Mouse (Mus musculus) CH12.LX (cell line): ENCODE measurements around the gene Zbtb5. TPM values are rescaled to one million over a fixed set of nuclear protein-coding genes. Genes with fewer than 3 reads are reported as not detected.
"Not testable (repeated sequence)": the region's sequence is repeated elsewhere in the genome, so short reads cannot be mapped to it uniquely, and the experiment has no call there.

Experiments used
- DNase-seq: peaks from one replicate; pipeline ENCODE4 v3.0.0-alpha.2; 2013; ENCODE audit errors: extremely low read depth
- H3K27ac ChIP-seq: 2 replicates; pipeline ENCODE4 v1.5.1; 2012; ENCODE audit warnings: low read depth, mild to moderate bottlenecking, control low read depth, moderate library complexity; ENCODE audit not compliant: insufficient read depth
- H3K27me3 ChIP-seq: replicated peaks from 2 replicates; pipeline ENCODE3; 2012; ENCODE audit warnings: inconsistent platforms
- H3K36me3 ChIP-seq, 2 experiments: replicated peaks in 1 of 2; 2 replicates each; pipeline versions ENCODE3 to v1.6.1; 2012; ENCODE audit warnings: inconsistent platforms in 1 of 2, low read length in 1 of 2, mild to moderate bottlenecking in 1 of 2, mixed read lengths in 1 of 2, moderate library complexity in 1 of 2; ENCODE audit not compliant: control insufficient read depth in 1 of 2, insufficient read depth in 1 of 2
- H3K4me1 ChIP-seq, 2 experiments: 2 replicates each; pipeline ENCODE4 v1.6.1; 2012; ENCODE audit warnings: inconsistent platforms in 1 of 2, moderate library complexity in 1 of 2; ENCODE audit not compliant: insufficient read depth in 2 of 2, control insufficient read depth in 1 of 2
- H3K4me2 ChIP-seq: 2 replicates; pipeline ENCODE4 v1.6.1; 2012; ENCODE audit warnings: low read depth, mild to moderate bottlenecking, control low read depth; ENCODE audit not compliant: poor library complexity, insufficient read depth, severe bottlenecking
- H3K4me3 ChIP-seq, 3 experiments: fragments of 150-350 bp in 1 of 3; sonication (generic) in 1 of 3; replicated peaks in 1 of 3; 2 replicates each; pipeline versions ENCODE3 to v1.5.1; 2011 to 2012; ENCODE audit warnings: low read depth in 2 of 3, low read length in 2 of 3, mild to moderate bottlenecking in 2 of 3, moderate library complexity in 2 of 3, control low read depth in 1 of 3, improper control_type of control experiment in 1 of 3, inconsistent platforms in 1 of 3, mixed read lengths in 1 of 3; ENCODE audit not compliant: poor library complexity in 1 of 3
- H3K79me2 ChIP-seq: replicated peaks from 2 replicates; pipeline ENCODE4 v1.6.1; 2012; ENCODE audit warnings: mild to moderate bottlenecking, moderate library complexity; ENCODE audit not compliant: control insufficient read depth, poor library complexity, insufficient read depth, severe bottlenecking; ENCODE audit errors: extremely low read depth
- H3K9ac ChIP-seq: 2 replicates; pipeline ENCODE4 v1.6.1; 2012; ENCODE audit warnings: low read depth, mild to moderate bottlenecking, control low read depth, moderate library complexity; ENCODE audit not compliant: insufficient read depth
- H3K9me3 ChIP-seq: replicated peaks from 2 replicates; pipeline ENCODE3; 2012; ENCODE audit warnings: low read length, inconsistent platforms, mixed read lengths
- BHLHE40 ChIP-seq: IDR thresholded peaks from 2 replicates; pipeline ENCODE4 v1.6.1; 2011; ENCODE audit warnings: mild to moderate bottlenecking, low read depth, low read length, improper control_type of control experiment
- CHD2 ChIP-seq: IDR thresholded peaks from 2 replicates; pipeline ENCODE4 v1.6.1; 2011; ENCODE audit warnings: low read length, improper control_type of control experiment
- E2F4 ChIP-seq: IDR thresholded peaks from 2 replicates; pipeline ENCODE4 v1.6.1; 2011; ENCODE audit warnings: low read depth, low read length, improper control_type of control experiment; ENCODE audit not compliant: insufficient replicate concordance
- ELF1 ChIP-seq: IDR thresholded peaks from 2 replicates; pipeline ENCODE4 v1.6.1; 2014; ENCODE audit warnings: low read depth, mild to moderate bottlenecking, inconsistent platforms, low read length, improper control_type of control experiment
- EP300 ChIP-seq: IDR thresholded peaks from 2 replicates; pipeline ENCODE4 v1.6.1; 2011; ENCODE audit warnings: low read length, improper control_type of control experiment
- ETS1 ChIP-seq: conservative IDR thresholded peaks from 2 replicates; pipeline ENCODE4 v1.6.1; 2012; ENCODE audit warnings: low read depth, mild to moderate bottlenecking, inconsistent platforms, low read length, improper control_type of control experiment, moderate library complexity
- HCFC1 ChIP-seq: IDR thresholded peaks from 2 replicates; pipeline ENCODE4 v1.6.1; 2012; ENCODE audit warnings: low read depth, mild to moderate bottlenecking, inconsistent platforms, low read length, improper control_type of control experiment
- JUN ChIP-seq: IDR thresholded peaks from 2 replicates; pipeline ENCODE4 v1.6.1; 2011; ENCODE audit warnings: low read depth, mild to moderate bottlenecking, low read length, improper control_type of control experiment, moderate library complexity; ENCODE audit not compliant: insufficient read depth
- JUND ChIP-seq: conservative IDR thresholded peaks from 2 replicates; pipeline ENCODE4 v1.6.1; 2011; ENCODE audit warnings: low read depth, low read length, improper control_type of control experiment
- MAFK ChIP-seq: IDR thresholded peaks from 2 replicates; pipeline ENCODE4 v1.6.1; 2011; ENCODE audit warnings: low read length, improper control_type of control experiment; ENCODE audit not compliant: insufficient replicate concordance
- MAX ChIP-seq: IDR thresholded peaks from 2 replicates; pipeline ENCODE4 v1.6.1; 2011; ENCODE audit warnings: low read length, improper control_type of control experiment
- MEF2A ChIP-seq: IDR thresholded peaks from 2 replicates; pipeline ENCODE4 v1.6.1; 2014; ENCODE audit warnings: low read depth, mild to moderate bottlenecking, inconsistent platforms, low read length, improper control_type of control experiment, borderline replicate concordance
- NRF1 ChIP-seq: IDR thresholded peaks from 2 replicates; pipeline ENCODE4 v1.6.1; 2014; ENCODE audit warnings: low read depth, mild to moderate bottlenecking, inconsistent platforms, low read length, improper control_type of control experiment, moderate library complexity
- PAX5 ChIP-seq: IDR thresholded peaks from 2 replicates; pipeline ENCODE4 v1.6.1; 2012; ENCODE audit warnings: low read length, inconsistent platforms, mixed read lengths
- POLR2A ChIP-seq: IDR thresholded peaks from 2 replicates; pipeline ENCODE4 v1.6.1; 2011; ENCODE audit warnings: low read depth, mild to moderate bottlenecking, improper control_type of control experiment, low read length
- RAD21 ChIP-seq: IDR thresholded peaks from 2 replicates; pipeline ENCODE4 v1.6.1; 2011; ENCODE audit warnings: low read depth, mild to moderate bottlenecking, low read length, improper control_type of control experiment, moderate library complexity
- RCOR1 ChIP-seq: conservative IDR thresholded peaks from 2 replicates; pipeline ENCODE4 v1.6.1; 2012; ENCODE audit warnings: low read depth, mild to moderate bottlenecking, inconsistent platforms, low read length, improper control_type of control experiment
- SMC3 ChIP-seq: IDR thresholded peaks from 2 replicates; pipeline ENCODE4 v1.6.1; 2011; ENCODE audit warnings: low read depth, low read length, improper control_type of control experiment
- TBP ChIP-seq: conservative IDR thresholded peaks from 2 replicates; pipeline ENCODE4 v1.6.1; 2011; ENCODE audit warnings: low read depth, low read length, improper control_type of control experiment
- TCF12 ChIP-seq: IDR thresholded peaks from 2 replicates; pipeline ENCODE4 v1.6.1; 2014; ENCODE audit warnings: low read depth, mild to moderate bottlenecking, inconsistent platforms, low read length, improper control_type of control experiment
- USF2 ChIP-seq: conservative IDR thresholded peaks from 2 replicates; pipeline ENCODE4 v1.6.1; 2011; ENCODE audit warnings: low read depth, low read length, improper control_type of control experiment
- ZKSCAN1 ChIP-seq: IDR thresholded peaks from 2 replicates; pipeline ENCODE4 v1.6.1; 2012; ENCODE audit warnings: low read depth, inconsistent platforms, low read length, improper control_type of control experiment, borderline replicate concordance
- ZMIZ1 ChIP-seq: IDR thresholded peaks from 2 replicates; pipeline ENCODE4 v1.6.1; 2012; ENCODE audit warnings: low read depth, mild to moderate bottlenecking, inconsistent platforms, low read length, improper control_type of control experiment
- ZNF384 ChIP-seq: IDR thresholded peaks from 2 replicates; pipeline ENCODE4 v1.6.1; 2012; ENCODE audit warnings: low read depth, low read length, improper control_type of control experiment, inconsistent platforms
- dilution Hi-C: fragments of 300-500 bp; cut with MboI; formaldehyde crosslinking; loops from 2 replicates; pipeline ENCODE4 v1.14.3; 2020; ENCODE audit warnings: low sequenced_read_pairs; ENCODE audit not compliant: extremely low pct_unique_long_range_greater_than_20kb, extremely low pct_ligation_motif_present
- in situ Hi-C: fragments of 300-500 bp; cut with MboI; formaldehyde crosslinking; loops from 3 replicates; pipeline ENCODE4 v1.14.3; 2019; ENCODE audit warnings: low sequenced_read_pairs, low pct_ligation_motif_present, low pct_unique_long_range_greater_than_20kb, mixed read lengths
- polyA plus RNA-seq: library from polyadenylated mRNA; unstranded; fragments of >175 nt; gene quantifications from 2 replicates; pipeline ENCODE4 v1.2.1, GENCODE M21; 2012; ENCODE audit warnings: low read depth; ENCODE audit not compliant: insufficient read length
- total RNA-seq, 2 experiments: library from RNA; depleted of rRNA; stranded (reverse); fragments of 300-350 nt in 1 of 2; fragments of >200 nt in 1 of 2; gene quantifications; 2 replicates each; pipeline ENCODE4 v1.2.3; 2012 to 2014

Zbtb5 gene
- total and polyA plus RNA-seq, 3 experiments: 8.2 to 10.4 (median 10.0) TPM

DNA sequence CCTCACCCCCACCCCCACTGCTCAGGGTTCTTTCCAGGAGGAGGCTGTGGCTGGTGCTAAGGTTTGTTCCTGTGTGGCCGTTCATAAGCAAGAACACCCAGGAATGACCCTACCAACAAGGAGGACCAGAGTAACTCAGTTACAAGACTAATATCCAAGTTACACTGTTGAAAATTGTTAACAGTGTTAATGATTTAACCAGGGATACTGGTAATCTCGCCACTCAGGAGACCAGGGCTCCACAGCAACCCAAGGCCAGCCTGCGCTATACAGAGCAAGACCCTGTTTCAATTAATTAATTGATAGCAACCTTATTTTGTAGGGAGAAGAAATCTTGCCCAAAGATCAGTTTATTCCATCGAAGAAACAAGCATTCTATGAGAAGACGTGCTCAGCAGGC lies 64.7 kb downstream of the Zbtb5 start:
- H3K36me3 ChIP-seq: no peaks in the 10 kb centered on the region
- in situ Hi-C loops (loop anchor here (25.0 kb wide), 1 partner anchor 635 kb away; the partner anchor contains the start of gene Melk), dilution Hi-C loops (no loop called here)
- H3K27ac ChIP-seq: no peak overlapping the region
- peaks cover 18% of the 10 kb centered on the region for H3K9me3 ChIP-seq
- H3K4me3 ChIP-seq: no peak overlapping the region
- no peaks in the 10 kb centered on the region for H3K27me3 ChIP-seq
- no peak for TF ChIP-seq CHD2
- no peak for TF ChIP-seq ZNF384
- TF ChIP-seq TCF12: no peak
- TF ChIP-seq ZKSCAN1: no peak
- no peak for TF ChIP-seq POLR2A
- no peak for TF ChIP-seq BHLHE40
- H3K9ac ChIP-seq: no peak overlapping the region
- H3K4me2 ChIP-seq: no peak overlapping the region
- no peak for DNase-seq
- peaks cover 31 to 61% of the 10 kb centered on the region in 2 experiments for H3K4me1 ChIP-seq
- no peaks in the 10 kb centered on the region for H3K79me2 ChIP-seq

DNA sequence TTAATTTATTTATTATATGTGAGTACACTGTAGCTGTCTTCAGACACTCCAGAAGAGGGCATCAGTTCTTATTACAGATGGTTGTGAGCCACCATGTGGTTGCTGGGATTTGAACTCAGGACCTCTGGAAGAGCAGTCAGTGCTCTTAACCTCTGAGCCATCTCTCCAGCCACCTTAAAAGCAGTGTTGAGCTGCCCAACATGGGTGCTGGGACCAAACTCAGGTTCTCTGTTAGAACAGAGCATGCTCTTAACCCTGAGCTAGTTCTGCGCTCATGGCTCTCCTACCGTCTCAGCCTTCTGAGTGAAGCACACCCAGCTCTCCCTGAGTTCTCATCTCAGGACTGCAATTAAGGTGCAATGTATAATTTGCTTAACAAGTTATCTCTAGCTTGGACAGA lies 66.1 kb downstream of the Zbtb5 start:
- TF ChIP-seq TBP: peak; percentile 91
- in situ Hi-C loops: loop anchor here (25.0 kb wide), 1 partner anchor 634 kb away; the partner anchor contains the start of gene Melk
- DNase-seq, H3K36me3 ChIP-seq, dilution Hi-C loops, H3K4me3 ChIP-seq, H3K27me3 ChIP-seq, H3K9ac ChIP-seq, H3K4me2 ChIP-seq, H3K79me2 ChIP-seq, H3K27ac ChIP-seq: not testable (repeated sequence)
- Histone ChIP-seq H3K4me1 (peaks cover 38 to 74% of the 10 kb centered on the region in 2 experiments), H3K9me3 (peaks cover 10% of the 10 kb centered on the region)

DNA sequence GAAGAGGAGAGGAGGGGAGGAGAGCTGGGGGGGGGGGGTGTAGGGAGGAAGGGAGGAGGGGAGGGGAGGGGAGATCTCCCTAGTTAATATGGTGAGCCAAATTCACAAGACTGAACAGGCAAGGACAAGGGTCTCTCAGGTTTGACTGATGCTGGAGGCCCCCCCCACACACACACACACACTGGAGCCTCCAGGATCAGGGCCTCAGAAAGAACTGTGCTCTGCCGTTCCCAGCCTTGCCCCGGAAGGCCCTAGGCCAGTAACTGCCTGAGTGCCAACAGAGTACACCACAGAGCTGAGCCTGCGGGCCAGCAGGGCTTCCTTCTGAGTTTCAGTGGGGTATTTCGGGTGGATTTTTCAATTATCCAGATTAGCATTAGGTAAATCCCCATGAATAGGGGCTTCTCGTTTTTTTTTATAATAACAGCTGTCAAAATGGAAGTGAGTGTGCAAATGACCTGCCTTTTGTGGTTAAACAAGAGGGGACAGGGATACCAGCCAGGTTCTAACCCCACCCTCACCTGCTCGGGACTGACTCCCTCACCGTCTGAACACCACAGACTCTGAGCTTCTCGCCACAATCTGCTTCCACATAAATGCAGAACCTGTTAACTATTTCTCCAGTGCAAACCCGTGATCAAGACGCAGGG lies 67.7 kb downstream of the Zbtb5 start:
- in situ Hi-C loops: loop anchor here (25.0 kb wide), 1 partner anchor 632 kb away; the partner anchor contains the start of gene Melk
- Histone ChIP-seq H3K9me3 (peaks cover 2% of the 10 kb centered on the region), H3K36me3 (no peaks in the 10 kb centered on the region), H3K27ac (peak overlapping the region; percentile 17; the same call in 1 of the 2 replicates), H3K4me1 (peaks cover 45 to 90% of the 10 kb centered on the region in 2 experiments), H3K9ac (no peak overlapping the region), H3K79me2 (no peaks in the 10 kb centered on the region), H3K4me2 (peak overlapping the region; percentile 48), H3K4me3 (no peak overlapping the region), H3K27me3 (no peaks in the 10 kb centered on the region)
- dilution Hi-C loops: no loop called here
- DNase-seq: peak; percentile 84
- peak; percentile 94 for TF ChIP-seq ETS1
- no peak; the same call in 1 of the 2 replicates for TF ChIP-seq POLR2A
- TF ChIP-seq EP300: peak; percentile 90
- TF ChIP-seq HCFC1: peak; percentile 36; the same call in 1 of the 2 replicates
- TF ChIP-seq JUN: no peak; the same call in 1 of the 2 replicates
- no peak for TF ChIP-seq SMC3
- no peak; the same call in 1 of the 2 replicates for TF ChIP-seq RAD21
- TF ChIP-seq ZMIZ1: no peak
- peak; percentile 86 for TF ChIP-seq BHLHE40
- no peak for TF ChIP-seq PAX5
- TF ChIP-seq NRF1: no peak
- TF ChIP-seq ZKSCAN1: no peak
- no peak for TF ChIP-seq USF2
- no peak for TF ChIP-seq E2F4
- peak; percentile 64 for TF ChIP-seq MAX
- TF ChIP-seq TCF12: peak; percentile 92
- TF ChIP-seq RCOR1: no peak
- peak; percentile 88 for TF ChIP-seq MEF2A
- TF ChIP-seq JUND: no peak
- peak; percentile 47; the same call in 1 of the 2 replicates for TF ChIP-seq ELF1
- no peak for TF ChIP-seq MAFK
